Mouse (Mus musculus) mouse trophoblast stem cell (cell line): Measurements from ENCODE around the gene Slc2a10.

Source experiments
- in situ Hi-C, 2 experiments: fragments of 300-500 bp; cut with MseI, MboI; formaldehyde crosslinking; loops; 2 replicates in 1 of 2; 3 replicates in 1 of 2; pipeline ENCODE4 v1.15.1; 2025

Slc2a10 gene

GRCm38 (mm10) chr2:165503259-165504203, at the start of gene Slc2a10:
TSS of gene Slc2a10 (plus strand) at chr2:165503787.
- in situ Hi-C loops: no loop called here

GRCm38 (mm10) chr2:165456710-165457109, 46.9 kb upstream of the Slc2a10 start:
- in situ Hi-C loops: no loop called here

GRCm38 (mm10) chr2:165458189-165458588, 45.4 kb upstream of the Slc2a10 start:
- in situ Hi-C loops: no loop called here

GRCm38 (mm10) chr2:165459663-165460062, 43.9 kb upstream of the Slc2a10 start:
- in situ Hi-C loops: no loop called here

- in situ Hi-C loops: no loop called here
These were observed 35.6 kb upstream of the Slc2a10 start for GRCm38 (mm10) chr2:165467824-165468452.

GRCm38 (mm10) chr2:165470167-165470566, 33.4 kb upstream of the Slc2a10 start:
- in situ Hi-C loops: no loop called here

GRCm38 (mm10) chr2:165471943-165472342, 31.6 kb upstream of the Slc2a10 start:
- in situ Hi-C loops: no loop called here

GRCm38 (mm10) chr2:165473003-165473402, 30.6 kb upstream of the Slc2a10 start, which contains the start of gene Slc13a3:
TSS of gene Slc13a3 (minus strand) at chr2:165473230.
- in situ Hi-C loops: no loop called here

GRCm38 (mm10) chr2:165475412-165475811, 28.2 kb upstream of the Slc2a10 start:
- in situ Hi-C loops: no loop called here

- in situ Hi-C loops: no loop called here
These were observed 27.7 kb upstream of the Slc2a10 start for GRCm38 (mm10) chr2:165475850-165476249.

GRCm38 (mm10) chr2:165482003-165482402, 21.6 kb upstream of the Slc2a10 start:
- in situ Hi-C loops: loop anchor here (10.0 kb wide), 1 partner anchor 87 kb away; no protein-coding TSS in a partner anchor

GRCm38 (mm10) chr2:165484152-165484551, 19.4 kb upstream of the Slc2a10 start:
- in situ Hi-C loops: loop anchor here (10.0 kb wide), 1 partner anchor 89 kb away; no protein-coding TSS in a partner anchor

- in situ Hi-C loops: loop anchor here (10.0 kb wide), 1 partner anchor 91 kb away; no protein-coding TSS in a partner anchor
These were observed 17.8 kb upstream of the Slc2a10 start for GRCm38 (mm10) chr2:165485826-165486225.

GRCm38 (mm10) chr2:165486401-165486800, 17.2 kb upstream of the Slc2a10 start:
- in situ Hi-C loops: loop anchor here (10.0 kb wide), 1 partner anchor 92 kb away; no protein-coding TSS in a partner anchor

GRCm38 (mm10) chr2:165486881-165487535, 16.6 kb upstream of the Slc2a10 start:
- in situ Hi-C loops: loop anchor here (10.0 kb wide), 1 partner anchor 92 kb away; no protein-coding TSS in a partner anchor

- in situ Hi-C loops: no loop called here
These were observed 10.7 kb upstream of the Slc2a10 start, which contains the start of gene Trp53rka for GRCm38 (mm10) chr2:165492648-165493553. TSS of gene Trp53rka (minus strand) at chr2:165493324.

GRCm38 (mm10) chr2:165493587-165494210, 9.9 kb upstream of the Slc2a10 start:
- in situ Hi-C loops: no loop called here

- in situ Hi-C loops: no loop called here
These were observed 9.1 kb upstream of the Slc2a10 start for GRCm38 (mm10) chr2:165494495-165494894.

- in situ Hi-C loops: no loop called here
These were observed 7.3 kb upstream of the Slc2a10 start for GRCm38 (mm10) chr2:165496251-165496650.

- in situ Hi-C loops: no loop called here
These were observed 5.8 kb upstream of the Slc2a10 start for GRCm38 (mm10) chr2:165497706-165498275.
